Mouse (Mus musculus): Measurements from ENCODE around the gene Slc26a9. TPM values are rescaled to one million over a fixed set of nuclear protein-coding genes. Genes with fewer than 3 reads are reported as not detected.

Gene Slc26a9
- 0.02 TPM in 1 of 2 replicates, not detected in the other for polyA plus RNA-seq (2012; rRNA removed)

DNA sequence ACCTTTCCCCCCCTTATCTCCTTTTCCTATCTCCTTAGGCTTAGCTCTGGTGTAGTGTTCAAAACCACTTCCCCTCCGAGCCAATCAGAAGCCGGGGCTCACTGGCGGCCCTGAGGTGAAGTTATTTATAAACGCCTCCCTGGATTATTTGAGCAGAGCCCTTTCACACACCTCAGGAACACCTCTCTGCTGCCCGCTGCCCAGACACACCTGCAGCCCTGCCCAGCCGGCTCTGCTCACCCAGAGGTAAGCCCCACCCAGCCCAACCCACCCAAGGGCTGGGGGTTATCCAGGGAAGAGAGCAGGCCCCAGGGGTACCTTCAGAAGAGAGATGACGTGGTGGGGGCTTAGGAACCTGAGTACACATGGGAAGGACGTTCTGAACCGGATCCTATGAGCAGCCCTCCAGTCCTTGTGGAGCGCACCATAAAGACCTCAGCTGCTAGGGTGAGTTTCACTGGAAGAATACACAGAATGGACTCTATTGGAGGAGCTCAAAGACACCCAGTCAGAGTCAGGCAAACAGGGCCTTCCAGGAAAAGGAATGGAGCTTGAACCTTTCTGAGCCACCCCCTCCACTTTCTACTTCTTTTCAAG, at the start of gene Slc26a9:
TSS of gene Slc26a9 (plus strand) at position 155 of the 597 bp plus-strand sequence.
- TF ChIP-seq CTCF (IDR thresholded peaks at IDR 0.05; ENCODE audit: extremely low read depth, insufficient read depth, low read length) (no peak), POLR2A (IDR thresholded peaks at IDR 0.05; ENCODE audit: extremely low read depth, insufficient read depth, low read length) (no peak)
- Histone ChIP-seq H3K4me3 (ENCODE audit: insufficient read depth, low read length) (no peak within 1 kb of the TSS), H3K27ac (ENCODE audit: insufficient read depth, low read length) (no peak within 1 kb of the TSS), H3K4me1 (ENCODE audit: control insufficient read depth, insufficient read depth, low read length) (no peaks in the 10 kb centered on the region)

DNA sequence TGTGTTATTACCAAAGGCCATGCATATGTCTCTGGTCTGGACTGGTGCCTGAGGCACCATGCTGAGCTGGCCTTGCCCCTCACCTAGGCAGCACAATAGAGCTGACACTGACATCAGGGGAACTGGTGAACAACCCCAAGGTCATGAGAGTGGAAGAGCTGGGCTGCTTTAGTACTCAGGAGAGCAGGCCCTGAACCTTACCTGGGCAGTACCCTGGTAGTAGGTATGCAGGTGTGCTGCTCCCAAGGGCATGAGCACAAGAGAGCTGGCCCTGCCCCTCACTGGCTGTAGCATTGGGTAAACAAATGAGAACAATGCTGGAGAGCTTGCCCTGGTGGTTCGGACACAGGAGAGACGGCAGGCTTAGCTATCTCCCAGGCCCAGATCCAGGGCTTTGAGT, 48.5 kb upstream of the Slc26a9 start:
- H3K27ac ChIP-seq (ENCODE audit: insufficient read depth, low read length): no peak overlapping the region
- no peak overlapping the region for H3K4me3 ChIP-seq (ENCODE audit: insufficient read depth, low read length)
- H3K4me1 ChIP-seq (ENCODE audit: control insufficient read depth, insufficient read depth, low read length): no peaks in the 10 kb centered on the region
- TF ChIP-seq POLR2A (IDR thresholded peaks at IDR 0.05; ENCODE audit: extremely low read depth, insufficient read depth, low read length): no peak
- no peak for TF ChIP-seq CTCF (IDR thresholded peaks at IDR 0.05; ENCODE audit: extremely low read depth, insufficient read depth, low read length)

GRCm38 (mm10) chr1:131696325-131696724, 47.5 kb upstream of the Slc26a9 start:
- TF ChIP-seq CTCF (IDR thresholded peaks at IDR 0.05; ENCODE audit: extremely low read depth, insufficient read depth, low read length): no peak
- H3K4me3 ChIP-seq (ENCODE audit: insufficient read depth, low read length): no peak overlapping the region
- H3K27ac ChIP-seq (ENCODE audit: insufficient read depth, low read length): no peak overlapping the region
- H3K4me1 ChIP-seq (ENCODE audit: control insufficient read depth, insufficient read depth, low read length): no peaks in the 10 kb centered on the region

DNA sequence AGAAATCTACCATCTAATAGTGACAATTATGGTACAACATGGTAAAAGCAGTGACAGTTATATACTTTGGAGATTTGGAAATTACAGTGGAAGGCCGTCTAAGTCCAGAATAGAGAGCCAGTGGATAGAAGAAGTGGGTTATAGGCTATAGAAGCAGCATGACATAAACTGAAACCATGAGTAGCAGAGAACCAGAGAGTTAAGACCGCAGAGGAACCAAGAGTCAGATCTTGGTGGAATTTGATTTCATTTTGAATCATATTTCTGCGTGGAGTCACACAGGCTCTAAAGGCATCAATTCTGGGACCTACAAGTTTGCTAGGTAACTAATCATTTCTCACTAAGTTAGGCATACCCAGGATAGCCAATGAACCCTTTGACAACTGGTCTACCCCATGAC, 45.1 kb upstream of the Slc26a9 start:
- H3K27ac ChIP-seq (ENCODE audit: insufficient read depth, low read length): no peak overlapping the region
- no peaks in the 10 kb centered on the region for H3K4me1 ChIP-seq (ENCODE audit: control insufficient read depth, insufficient read depth, low read length)
- no peak overlapping the region for H3K4me3 ChIP-seq (ENCODE audit: insufficient read depth, low read length)
- TF ChIP-seq POLR2A (IDR thresholded peaks at IDR 0.05; ENCODE audit: extremely low read depth, insufficient read depth, low read length) (no peak), CTCF (IDR thresholded peaks at IDR 0.05; ENCODE audit: extremely low read depth, insufficient read depth, low read length) (no peak)

GRCm38 (mm10) chr1:131699642-131700041, 44.2 kb upstream of the Slc26a9 start:
- no peak overlapping the region for H3K4me3 ChIP-seq (ENCODE audit: insufficient read depth, low read length)
- no peak overlapping the region for H3K27ac ChIP-seq (ENCODE audit: insufficient read depth, low read length)
- TF ChIP-seq CTCF (IDR thresholded peaks at IDR 0.05; ENCODE audit: extremely low read depth, insufficient read depth, low read length) (no peak), POLR2A (IDR thresholded peaks at IDR 0.05; ENCODE audit: extremely low read depth, insufficient read depth, low read length) (no peak)
- H3K4me1 ChIP-seq (ENCODE audit: control insufficient read depth, insufficient read depth, low read length): no peaks in the 10 kb centered on the region

DNA sequence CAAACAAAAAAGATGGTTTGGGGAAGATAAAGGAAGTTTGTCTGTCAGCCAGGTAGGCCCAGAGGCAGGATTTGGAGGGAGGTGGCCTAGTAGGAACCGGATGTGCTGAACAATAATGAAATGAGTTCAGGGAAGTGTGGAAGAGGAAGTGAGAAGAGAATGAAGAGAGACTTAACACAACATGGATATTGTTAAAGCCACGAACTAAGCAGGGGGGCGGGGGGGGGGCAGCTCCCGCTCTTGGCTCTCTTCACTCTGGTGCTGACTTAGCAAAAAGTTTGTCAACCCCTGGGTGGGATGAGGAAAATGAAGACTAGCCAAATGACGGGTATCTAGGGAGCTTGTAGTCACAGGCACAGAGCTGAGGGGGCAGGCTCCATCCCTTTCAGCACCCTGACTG, 43.4 kb upstream of the Slc26a9 start:
- no peak overlapping the region for H3K4me3 ChIP-seq (ENCODE audit: insufficient read depth, low read length)
- no peak overlapping the region for H3K27ac ChIP-seq (ENCODE audit: insufficient read depth, low read length)

GRCm38 (mm10) chr1:131701391-131701790, 42.4 kb upstream of the Slc26a9 start:
- Histone ChIP-seq H3K27ac (ENCODE audit: insufficient read depth, low read length) (no peak overlapping the region), H3K4me1 (ENCODE audit: control insufficient read depth, insufficient read depth, low read length) (no peaks in the 10 kb centered on the region), H3K4me3 (ENCODE audit: insufficient read depth, low read length) (no peak overlapping the region)
- no peak for TF ChIP-seq CTCF (IDR thresholded peaks at IDR 0.05; ENCODE audit: extremely low read depth, insufficient read depth, low read length)
- TF ChIP-seq POLR2A (IDR thresholded peaks at IDR 0.05; ENCODE audit: extremely low read depth, insufficient read depth, low read length): no peak

More for the DNA sequence above, 43.4 kb upstream of the Slc26a9 start:
- H3K4me1 ChIP-seq (ENCODE audit: control insufficient read depth, insufficient read depth, low read length): no peaks in the 10 kb centered on the region
- TF ChIP-seq POLR2A (IDR thresholded peaks at IDR 0.05; ENCODE audit: extremely low read depth, insufficient read depth, low read length) (no peak), CTCF (IDR thresholded peaks at IDR 0.05; ENCODE audit: extremely low read depth, insufficient read depth, low read length) (no peak)

DNA sequence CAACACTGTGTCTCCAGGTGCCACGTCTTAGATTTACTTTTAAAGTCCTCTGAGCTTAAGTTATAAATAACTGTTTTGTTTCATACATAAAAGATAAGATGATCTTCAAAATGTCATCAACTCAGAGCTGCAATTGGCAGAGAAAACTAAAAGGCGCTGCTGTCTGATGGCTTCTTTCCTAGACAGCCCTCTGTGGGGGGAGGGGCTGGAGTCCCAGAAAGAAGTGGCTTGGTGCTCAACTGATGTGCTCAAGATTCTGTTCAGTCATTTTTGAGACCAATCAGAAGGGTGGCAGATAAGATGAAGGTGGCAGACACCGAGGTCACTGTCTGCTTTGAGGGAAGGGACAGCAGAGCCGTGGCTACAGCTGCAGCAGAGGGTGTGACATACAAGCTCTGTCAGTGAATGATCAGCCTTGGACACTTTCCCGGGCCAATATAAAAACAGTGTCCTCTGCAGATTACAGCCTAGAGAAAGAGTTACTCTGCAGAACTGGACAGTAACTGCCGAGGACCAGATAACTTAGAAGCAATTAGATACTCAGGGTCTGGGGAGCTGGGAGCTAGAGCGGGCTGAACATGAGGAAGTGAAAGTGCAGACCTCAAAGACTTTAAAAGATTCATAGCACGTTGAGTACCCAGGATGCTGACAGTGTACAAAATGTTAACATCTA, 41.6 kb upstream of the Slc26a9 start:
- no peak overlapping the region for H3K4me3 ChIP-seq (ENCODE audit: insufficient read depth, low read length)
- TF ChIP-seq CTCF (IDR thresholded peaks at IDR 0.05; ENCODE audit: extremely low read depth, insufficient read depth, low read length): no peak
- no peak for TF ChIP-seq POLR2A (IDR thresholded peaks at IDR 0.05; ENCODE audit: extremely low read depth, insufficient read depth, low read length)

DNA sequence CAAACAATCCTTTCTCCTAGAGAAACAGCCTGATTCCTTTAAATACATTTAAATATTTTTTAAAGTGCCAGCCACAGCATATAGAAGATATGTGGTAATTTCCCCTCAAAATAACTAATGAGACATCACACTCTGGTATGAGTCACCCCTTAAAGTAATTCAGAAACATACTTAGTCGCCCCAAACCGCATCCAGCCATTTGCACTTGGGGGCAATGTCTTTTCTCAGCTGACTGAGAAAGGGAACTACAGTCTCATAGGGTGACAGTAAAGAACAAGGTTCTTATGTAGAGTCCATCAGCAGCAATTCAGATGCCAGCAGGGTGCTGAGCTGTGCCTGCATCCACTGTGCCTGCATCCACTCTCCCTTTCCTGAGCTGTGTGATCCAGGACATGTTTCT, 40.3 kb upstream of the Slc26a9 start:
- no peak overlapping the region for H3K4me3 ChIP-seq (ENCODE audit: insufficient read depth, low read length)
- TF ChIP-seq CTCF (IDR thresholded peaks at IDR 0.05; ENCODE audit: extremely low read depth, insufficient read depth, low read length) (no peak), POLR2A (IDR thresholded peaks at IDR 0.05; ENCODE audit: extremely low read depth, insufficient read depth, low read length) (no peak)
- H3K4me1 ChIP-seq (ENCODE audit: control insufficient read depth, insufficient read depth, low read length): no peaks in the 10 kb centered on the region
- H3K27ac ChIP-seq (ENCODE audit: insufficient read depth, low read length): no peak overlapping the region

More for the DNA sequence above, 41.6 kb upstream of the Slc26a9 start:
- Histone ChIP-seq H3K27ac (ENCODE audit: insufficient read depth, low read length) (no peak overlapping the region), H3K4me1 (ENCODE audit: control insufficient read depth, insufficient read depth, low read length) (no peaks in the 10 kb centered on the region)

- TF ChIP-seq POLR2A (IDR thresholded peaks at IDR 0.05; ENCODE audit: extremely low read depth, insufficient read depth, low read length): no peak
- peak; percentile 66 for TF ChIP-seq CTCF (IDR thresholded peaks at IDR 0.05; ENCODE audit: extremely low read depth, insufficient read depth, low read length)
- Histone ChIP-seq H3K4me3 (ENCODE audit: insufficient read depth, low read length) (no peak overlapping the region), H3K27ac (ENCODE audit: insufficient read depth, low read length) (no peak overlapping the region), H3K4me1 (ENCODE audit: control insufficient read depth, insufficient read depth, low read length) (no peaks in the 10 kb centered on the region)
Measured at GRCm38 (mm10) chr1:131708338-131708737, 35.5 kb upstream of the Slc26a9 start.

Data from cortical plate, adult 2 months (tissue).